Mouse (Mus musculus) kidney, postnatal 0 days (tissue): ENCODE data around the gene Adarb2. TPM values are rescaled to one million over a fixed set of nuclear protein-coding genes. Genes with fewer than 3 reads are reported as not detected.
A peak's percentile ranks its signal among the peaks of the same experiment; 100 is the strongest.

Experiments
- ATAC-seq: fragments of 200-750 bp; cut with Nextera tagmentation; replicated peaks from 2 replicates; pipeline ENCODE4 v1.8.0; 2017; ENCODE audit warnings: low read depth, moderate number of reproducible peaks, moderate TSS enrichment, moderate library complexity; ENCODE audit not compliant: low FRiP score
- DNase-seq: peaks from one replicate; pipeline ENCODE4 v3.0.0-alpha.2; 2016; ENCODE audit warnings: low spot score
- H3K27ac ChIP-seq: fragments of 300-500 bp; sonication (generic); 2 replicates; pipeline ENCODE4 v1.5.1; 2014; ENCODE audit warnings: mild to moderate bottlenecking
- H3K27me3 ChIP-seq: fragments of 300-500 bp; sonication (generic); 2 replicates; pipeline ENCODE4 v1.6.1; 2014; ENCODE audit warnings: low read length, mixed read lengths; ENCODE audit not compliant: insufficient read depth
- H3K36me3 ChIP-seq: fragments of 300-500 bp; sonication (generic); 2 replicates; pipeline ENCODE4 v1.6.1; 2014; ENCODE audit warnings: low read length, mixed read lengths; ENCODE audit not compliant: insufficient read depth
- H3K4me1 ChIP-seq: fragments of 300-500 bp; sonication (generic); replicated peaks from 2 replicates; pipeline ENCODE4 v1.6.1; 2014; ENCODE audit warnings: antibody characterized with exemption, low read length, mixed read lengths; ENCODE audit not compliant: insufficient read depth
- H3K4me2 ChIP-seq: fragments of 300-500 bp; sonication (generic); 2 replicates; pipeline ENCODE4 v1.6.1; 2014; ENCODE audit warnings: mild to moderate bottlenecking, low read length, moderate library complexity, mixed read lengths
- H3K4me3 ChIP-seq: fragments of 300-500 bp; sonication (generic); replicated peaks from 2 replicates; pipeline ENCODE4 v1.5.1; 2014; ENCODE audit warnings: low read depth, low read length
- H3K9ac ChIP-seq: fragments of 300-500 bp; sonication (generic); 2 replicates; pipeline ENCODE4 v1.6.1; 2014; ENCODE audit warnings: low read depth, low read length
- H3K9me3 ChIP-seq: fragments of 300-500 bp; sonication (generic); replicated peaks from 2 replicates; pipeline ENCODE4 v1.6.1; 2016; ENCODE audit warnings: low read length, inconsistent platforms, mixed read lengths
- CTCF ChIP-seq: IDR thresholded peaks from 2 replicates; pipeline ENCODE4 v1.5.1; 2016; ENCODE audit warnings: antibody characterized with exemption, low read depth, mild to moderate bottlenecking, moderate library complexity
- WGBS: fragments of 180-500 bp; shearing (Covaris S2); extraction: QIAGEN DNeasy Blood & Tissue Kit; methylation state at CpG from one replicate; pipeline ENCODE4 v1.1.7; 2014; 5-methylcytosine and 5-hydroxymethylcytosine counted together
- polyA plus RNA-seq: library from polyadenylated mRNA; unstranded; fragments of >200 nt; fragmentation: Nextera tagmentation; extraction: Ambion mirVana; gene quantifications from 2 replicates; pipeline ENCODE4 v1.2.1, GENCODE M21; 2015

Adarb2 gene
- polyA plus RNA-seq, 1 experiment from 2014 or later = 0.08 TPM

- Histone ChIP-seq H3K4me2 (no peak overlapping the region), H3K9me3 (no peaks in the 10 kb centered on the region), H3K27ac (no peak overlapping the region), H3K4me1 (no peaks in the 10 kb centered on the region), H3K4me3 (no peak overlapping the region), H3K27me3 (no peaks in the 10 kb centered on the region), H3K36me3 (no peaks in the 10 kb centered on the region), H3K9ac (no peak overlapping the region)
- no peak for DNase-seq
- no peak for ATAC-seq
- no peak for TF ChIP-seq CTCF
- WGBS = 24% methylated on average over 4 of the region's 4 CpGs
Observed at GRCm38 (mm10) chr13:8705296-8705695, 502.6 kb downstream of the Adarb2 start.

- ATAC-seq (no peak), DNase-seq (no peak)
- no peak overlapping the region for H3K27ac ChIP-seq
- no peaks in the 10 kb centered on the region for H3K4me1 ChIP-seq
- 78% methylated on average over 6 of the region's 6 CpGs for WGBS
- no peaks in the 10 kb centered on the region for H3K36me3 ChIP-seq
- H3K27me3 ChIP-seq = no peaks in the 10 kb centered on the region
- no peak overlapping the region for H3K9ac ChIP-seq
- no peak overlapping the region for H3K4me2 ChIP-seq
- TF ChIP-seq CTCF = no peak
- no peak overlapping the region for H3K4me3 ChIP-seq
- no peaks in the 10 kb centered on the region for H3K9me3 ChIP-seq
Observed at GRCm38 (mm10) chr13:8713377-8713776, 510.7 kb downstream of the Adarb2 start.

- no peaks in the 10 kb centered on the region for H3K9me3 ChIP-seq
- H3K4me1 ChIP-seq = no peaks in the 10 kb centered on the region
- ATAC-seq = no peak
- no peak overlapping the region for H3K27ac ChIP-seq
- H3K4me2 ChIP-seq = no peak overlapping the region
- H3K4me3 ChIP-seq = no peak overlapping the region
- H3K27me3 ChIP-seq = no peaks in the 10 kb centered on the region
- DNase-seq = no peak
- no peak for TF ChIP-seq CTCF
- no peaks in the 10 kb centered on the region for H3K36me3 ChIP-seq
- H3K9ac ChIP-seq = no peak overlapping the region
- WGBS = 87% methylated on average over 10 of the region's 10 CpGs
Observed at GRCm38 (mm10) chr13:8729972-8730645, 527.4 kb downstream of the Adarb2 start.

GRCm38 (mm10) chr13:8737139-8737865, 534.6 kb downstream of the Adarb2 start:
- no peaks in the 10 kb centered on the region for H3K36me3 ChIP-seq
- no peak overlapping the region for H3K4me2 ChIP-seq
- no peak overlapping the region for H3K4me3 ChIP-seq
- H3K27me3 ChIP-seq = no peaks in the 10 kb centered on the region
- H3K4me1 ChIP-seq = no peaks in the 10 kb centered on the region
- no peaks in the 10 kb centered on the region for H3K9me3 ChIP-seq
- no peak overlapping the region for H3K9ac ChIP-seq
- peak; percentile 91 for ATAC-seq
- no peak for TF ChIP-seq CTCF
- 20% methylated on average over 5 of the region's 5 CpGs for WGBS
- peak; percentile 86 for DNase-seq
- H3K27ac ChIP-seq = no peak overlapping the region

- WGBS = 90% methylated on average over 5 of the region's 5 CpGs
- Histone ChIP-seq H3K27me3 (no peaks in the 10 kb centered on the region), H3K4me1 (no peaks in the 10 kb centered on the region), H3K27ac (no peak overlapping the region), H3K36me3 (no peaks in the 10 kb centered on the region), H3K9ac (no peak overlapping the region), H3K4me2 (no peak overlapping the region), H3K4me3 (no peak overlapping the region), H3K9me3 (no peaks in the 10 kb centered on the region)
- ATAC-seq = no peak
- TF ChIP-seq CTCF = no peak
- DNase-seq = no peak
Observed at GRCm38 (mm10) chr13:8742792-8743191, 540.1 kb downstream of the Adarb2 start.

DNA sequence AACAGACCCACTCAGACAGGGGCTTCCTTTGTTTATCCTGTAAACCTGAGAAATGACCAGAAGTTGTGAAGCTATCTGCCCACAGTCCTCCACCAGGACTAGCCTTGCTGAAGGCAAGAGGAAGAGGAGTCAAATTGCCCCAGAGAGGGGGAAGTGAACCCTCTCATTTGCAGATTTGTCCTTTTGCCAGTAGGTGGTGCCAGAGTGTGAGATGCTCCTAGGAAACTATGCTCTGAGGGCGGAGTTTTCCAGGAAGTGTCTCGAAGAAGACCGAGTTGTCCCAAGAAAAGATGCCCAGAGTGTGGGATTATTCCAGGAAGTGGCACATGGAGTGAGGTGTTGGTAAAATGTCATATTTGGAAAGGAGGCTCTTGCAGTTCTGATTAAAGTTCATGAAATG, 541.9 kb downstream of the Adarb2 start:
- DNase-seq (peak; percentile 55), ATAC-seq (no peak)
- no peaks in the 10 kb centered on the region for H3K27me3 ChIP-seq
- no peak overlapping the region for H3K9ac ChIP-seq
- peak; percentile 71 for TF ChIP-seq CTCF
- WGBS = 52% methylated on average over 3 of the region's 3 CpGs
- H3K4me1 ChIP-seq = no peaks in the 10 kb centered on the region
- H3K4me2 ChIP-seq = no peak overlapping the region
- no peak overlapping the region for H3K4me3 ChIP-seq
- no peaks in the 10 kb centered on the region for H3K36me3 ChIP-seq
- H3K9me3 ChIP-seq = no peaks in the 10 kb centered on the region
- no peak overlapping the region for H3K27ac ChIP-seq
